Comparison of ENCODE assay signal across 8 mouse cellular contexts in the genomic region with DNA sequence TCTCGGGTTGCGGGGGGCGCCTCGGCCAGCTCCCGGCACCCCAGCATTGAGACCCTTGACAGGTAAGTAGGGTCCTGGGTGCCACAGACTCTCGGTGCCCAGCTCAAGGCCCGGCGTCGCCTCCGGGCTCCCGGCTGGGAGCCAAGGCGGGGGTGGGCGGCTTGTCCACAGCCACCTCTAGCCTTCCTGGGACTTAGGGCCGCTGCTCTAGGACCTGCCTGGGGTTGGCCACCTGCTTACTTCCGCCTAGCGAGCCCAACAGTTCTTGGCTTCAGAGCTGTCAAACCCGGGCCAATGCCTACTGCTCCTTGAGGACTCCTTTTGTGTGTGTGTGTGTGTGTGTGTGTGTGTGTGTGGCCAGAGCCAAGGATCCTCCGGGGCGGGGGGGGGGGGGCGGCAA. TPM values are rescaled to one million over a fixed set of nuclear protein-coding genes. Genes with fewer than 3 reads are reported as not detected.
DNase-seq lines count a peak whose midpoint lies in the region; ATAC-seq lines count a peak whose summit lies in the region.

No protein-coding gene starts in this region.

- peak overlapping the region; percentile 58 for H3K4me3 ChIP-seq in forebrain, embryonic 12.5 days (replicated peaks)
- peak overlapping the region; percentile 52 for H3K4me3 ChIP-seq in hindbrain, embryonic 14.5 days (replicated peaks; ENCODE audit: low read length)
- peak overlapping the region; percentile 64 for H3K4me3 ChIP-seq in limb, embryonic 10.5 days
- peak overlapping the region; percentile 59 for H3K4me3 ChIP-seq in midbrain, embryonic 12.5 days
- H3K4me3 ChIP-seq in stomach, embryonic 16.5 days (replicated peaks; ENCODE audit: low read length) = peak overlapping the region; percentile 67

- peak overlapping the region; percentile 69 for H3K27ac ChIP-seq in forebrain, embryonic 12.5 days
- peak overlapping the region; percentile 71 for H3K27ac ChIP-seq in hindbrain, embryonic 14.5 days
- H3K27ac ChIP-seq in limb, embryonic 10.5 days = peak overlapping the region; percentile 76
- H3K27ac ChIP-seq in midbrain, embryonic 12.5 days (replicated peaks) = peak overlapping the region; percentile 76
- peak overlapping the region; percentile 73; the same call in 1 of the 2 replicates for H3K27ac ChIP-seq in stomach, embryonic 16.5 days (ENCODE audit: low read length)

- no peaks in the 10 kb centered on the region for H3K36me3 ChIP-seq in forebrain, embryonic 12.5 days (replicated peaks)
- H3K36me3 ChIP-seq in hindbrain, embryonic 14.5 days (replicated peaks; ENCODE audit: control insufficient read depth, insufficient read depth) = no peaks in the 10 kb centered on the region
- H3K36me3 ChIP-seq in limb, embryonic 10.5 days = no peaks in the 10 kb centered on the region
- H3K36me3 ChIP-seq in midbrain, embryonic 12.5 days = no peaks in the 10 kb centered on the region
- H3K36me3 ChIP-seq in stomach, embryonic 16.5 days (ENCODE audit: control insufficient read depth, insufficient read depth, low read length) = no peaks in the 10 kb centered on the region

- no peaks in the 10 kb centered on the region for H3K4me1 ChIP-seq in forebrain, embryonic 12.5 days
- H3K4me1 ChIP-seq in hindbrain, embryonic 14.5 days (replicated peaks; ENCODE audit: control insufficient read depth, insufficient read depth, low read length) = peaks cover 6% of the 10 kb centered on the region; the same call in 1 of the 2 replicates
- no peaks in the 10 kb centered on the region for H3K4me1 ChIP-seq in limb, embryonic 10.5 days
- H3K4me1 ChIP-seq in midbrain, embryonic 12.5 days = no peaks in the 10 kb centered on the region
- H3K4me1 ChIP-seq in stomach, embryonic 16.5 days (ENCODE audit: control insufficient read depth, insufficient read depth, low read length) = no peaks in the 10 kb centered on the region

- WGBS in forebrain, embryonic 12.5 days = 17% methylated on average over 17 of the region's 20 CpGs
- WGBS in hindbrain, embryonic 14.5 days = 28% methylated on average over 13 of the region's 20 CpGs
- 16% methylated on average over 15 of the region's 20 CpGs for WGBS in limb, embryonic 10.5 days
- 30% methylated on average over 17 of the region's 20 CpGs for WGBS in midbrain, embryonic 12.5 days
- 14% methylated on average over 17 of the region's 20 CpGs for WGBS in stomach, embryonic 16.5 days

- H3K27me3 ChIP-seq in forebrain, embryonic 12.5 days = no peaks in the 10 kb centered on the region
- no peaks in the 10 kb centered on the region for H3K27me3 ChIP-seq in hindbrain, embryonic 14.5 days (ENCODE audit: control insufficient read depth, insufficient read depth, low read length)
- peaks cover 5% of the 10 kb centered on the region; the same call in 1 of the 2 replicates for H3K27me3 ChIP-seq in limb, embryonic 10.5 days (ENCODE audit: low read depth, poor library complexity, severe bottlenecking)
- H3K27me3 ChIP-seq in midbrain, embryonic 12.5 days = no peaks in the 10 kb centered on the region
- no peaks in the 10 kb centered on the region for H3K27me3 ChIP-seq in stomach, embryonic 16.5 days (ENCODE audit: control insufficient read depth, insufficient read depth, low read length)

- no peak; the same call in none of the 2 replicates for ATAC-seq in forebrain, embryonic 12.5 days (ENCODE audit: low FRiP score)
- ATAC-seq in hindbrain, embryonic 14.5 days (ENCODE audit: low FRiP score) = peak; percentile 73
- no peak; the same call in none of the 2 replicates for ATAC-seq in midbrain, embryonic 12.5 days (ENCODE audit: low FRiP score, low read depth)
- peak; percentile 78 for ATAC-seq in stomach, embryonic 16.5 days (ENCODE audit: insufficient read depth, low FRiP score)

- H3K4me2 ChIP-seq in forebrain, embryonic 12.5 days = peak overlapping the region; percentile 62
- H3K4me2 ChIP-seq in hindbrain, embryonic 14.5 days (replicated peaks) = peak overlapping the region; percentile 57
- peak overlapping the region; percentile 58 for H3K4me2 ChIP-seq in midbrain, embryonic 12.5 days (replicated peaks)
- peak overlapping the region; percentile 52 for H3K4me2 ChIP-seq in stomach, embryonic 16.5 days (ENCODE audit: low read depth, low read length)

- peak overlapping the region; percentile 70 for H3K9ac ChIP-seq in forebrain, embryonic 12.5 days
- H3K9ac ChIP-seq in hindbrain, embryonic 14.5 days = peak overlapping the region; percentile 69
- peak overlapping the region; percentile 72 for H3K9ac ChIP-seq in midbrain, embryonic 12.5 days (replicated peaks)
- peak overlapping the region; percentile 76 for H3K9ac ChIP-seq in stomach, embryonic 16.5 days (ENCODE audit: low read length)

- peak; percentile 21 for DNase-seq in layer of hippocampus, adult 11-12 months (ENCODE audit: low spot score)
- DNase-seq in layer of hippocampus, adult 9-10 months (ENCODE audit: low spot score) = no peak
- peak; percentile 63 for DNase-seq in brain, adult 2 months (ENCODE audit: low read depth, low spot score)
- no peak for DNase-seq in hindbrain, embryonic 14.5 days (ENCODE audit: low spot score)
- DNase-seq in limb, embryonic 10.5 days (ENCODE audit: low spot score) = no peak

- H3K9me3 ChIP-seq in forebrain, embryonic 12.5 days = no peaks in the 10 kb centered on the region
- H3K9me3 ChIP-seq in hindbrain, embryonic 14.5 days (ENCODE audit: control insufficient read depth, low read length) = no peaks in the 10 kb centered on the region
- no peaks in the 10 kb centered on the region for H3K9me3 ChIP-seq in limb, embryonic 10.5 days (replicated peaks)
- H3K9me3 ChIP-seq in midbrain, embryonic 12.5 days = no peaks in the 10 kb centered on the region
- no peaks in the 10 kb centered on the region for H3K9me3 ChIP-seq in stomach, embryonic 16.5 days (replicated peaks; ENCODE audit: control insufficient read depth, low read length)

RNA-seq across cellular contexts. Expression of a gene that starts 0.5 kb away (rescaled TPM):
- polyA plus RNA-seq in forebrain, embryonic 12.5 days (2016; fragmentation: Nextera tagmentation; extraction: Ambion mirVana) = 17.3 and 18.8 TPM in 2 replicates
- 23.2 and 25.4 TPM in 2 replicates for polyA plus RNA-seq in hindbrain, embryonic 14.5 days (2014; fragmentation: Nextera tagmentation; extraction: Ambion mirVana)
- 4.5 and 6.0 TPM in 2 replicates for polyA plus RNA-seq in limb, embryonic 10.5 days (2016; fragmentation: Nextera tagmentation; extraction: Ambion mirVana)
- polyA plus RNA-seq in midbrain, embryonic 12.5 days (2016; fragmentation: Nextera tagmentation; extraction: Ambion mirVana) = 16.0 and 18.2 TPM in 2 replicates
- 11.7 and 12.2 TPM in 2 replicates for polyA plus RNA-seq in stomach, embryonic 16.5 days (2015; fragmentation: Nextera tagmentation; extraction: Ambion mirVana)

Comparison
In these comparisons a context has a peak if more than half of its experiments do, and no peak if none do; other contexts are left out.
1. DNase-seq: peak in layer of hippocampus, adult 11-12 months (single experiment) and brain, adult 2 months (single experiment); none in layer of hippocampus, adult 9-10 months (single experiment), hindbrain, embryonic 14.5 days (single experiment) and limb, embryonic 10.5 days (single experiment).
2. ATAC-seq: peak in hindbrain, embryonic 14.5 days (single experiment) and stomach, embryonic 16.5 days (single experiment); none in forebrain, embryonic 12.5 days (single experiment) and midbrain, embryonic 12.5 days (single experiment).
3. Peak in every context shown above with its lines, with median percentiles within 50 percentile points of each other: H3K27ac ChIP-seq, H3K4me2 ChIP-seq, H3K4me3 ChIP-seq and H3K9ac ChIP-seq.